Mouse (Mus musculus) c-Kit-negative CD71-positive TER-119-positive erythroid progenitor cells, embryonic 14.5 days (primary cell): ENCODE measurements around the gene Jak3.
A peak's percentile ranks its signal among the peaks of the same experiment; 100 is the strongest.

Experiments used
- DNase-seq: peaks from one replicate; pipeline ENCODE4 v3.0.0-alpha.2; 2013; ENCODE audit warnings: low read depth, low spot score

Gene Jak3

GRCm38 (mm10) chr8:71665331-71666130 lies 10.6 kb upstream of the Jak3 start:
- no peak for DNase-seq

GRCm38 (mm10) chr8:71666855-71667254 lies 9.2 kb upstream of the Jak3 start:
- DNase-seq, result no peak

- DNase-seq, result no peak
Measured at GRCm38 (mm10) chr8:71667256-71667655, 8.8 kb upstream of the Jak3 start.

- no peak for DNase-seq
Measured at GRCm38 (mm10) chr8:71668220-71668975, 7.7 kb upstream of the Jak3 start.

GRCm38 (mm10) chr8:71670198-71670597 lies 5.9 kb upstream of the Jak3 start:
- DNase-seq, result no peak

- no peak for DNase-seq
Measured at GRCm38 (mm10) chr8:71670621-71671548, 5.2 kb upstream of the Jak3 start.

GRCm38 (mm10) chr8:71671549-71671965 lies 4.5 kb upstream of the Jak3 start, which contains the start of gene Unc13a:
Gene Unc13a (minus strand): TSS chr8:71671757.
- DNase-seq, result peak; percentile 64

GRCm38 (mm10) chr8:71672168-71672735 lies 3.8 kb upstream of the Jak3 start:
- no peak for DNase-seq

GRCm38 (mm10) chr8:71674071-71674470 lies 2.0 kb upstream of the Jak3 start:
- no peak for DNase-seq

GRCm38 (mm10) chr8:71675456-71676019 lies 558 bp upstream of the Jak3 start:
- no peak for DNase-seq

- DNase-seq, result no peak
Measured at GRCm38 (mm10) chr8:71676803-71677202, 707 bp downstream of the Jak3 start.

- no peak for DNase-seq
Measured at GRCm38 (mm10) chr8:71677555-71677954, 1.5 kb downstream of the Jak3 start.

GRCm38 (mm10) chr8:71678216-71678615 lies 2.1 kb downstream of the Jak3 start:
- DNase-seq, result no peak

- DNase-seq, result no peak
Measured at GRCm38 (mm10) chr8:71679116-71679515, 3.0 kb downstream of the Jak3 start.

GRCm38 (mm10) chr8:71679550-71680168 lies 3.6 kb downstream of the Jak3 start:
- DNase-seq, result no peak

- DNase-seq, result no peak
Measured at GRCm38 (mm10) chr8:71680471-71680870, 4.4 kb downstream of the Jak3 start.

- no peak for DNase-seq
Measured at GRCm38 (mm10) chr8:71681369-71681915, 5.3 kb downstream of the Jak3 start.

GRCm38 (mm10) chr8:71682832-71683231 lies 6.7 kb downstream of the Jak3 start:
- no peak for DNase-seq

- DNase-seq, result no peak
Measured at GRCm38 (mm10) chr8:71684701-71685100, 8.6 kb downstream of the Jak3 start.

- DNase-seq, result no peak
Measured at GRCm38 (mm10) chr8:71685573-71685972, 9.5 kb downstream of the Jak3 start.
